Mouse (Mus musculus): ENCODE data around the gene Dnajc5. TPM values are rescaled to one million over a fixed set of nuclear protein-coding genes. Genes with fewer than 3 reads are reported as not detected.
A peak's percentile ranks its signal among the peaks of the same experiment; 100 is the strongest.

Dnajc5 gene
- total RNA-seq, 1 experiment from 2014 or later, result 47.3 TPM

DNA sequence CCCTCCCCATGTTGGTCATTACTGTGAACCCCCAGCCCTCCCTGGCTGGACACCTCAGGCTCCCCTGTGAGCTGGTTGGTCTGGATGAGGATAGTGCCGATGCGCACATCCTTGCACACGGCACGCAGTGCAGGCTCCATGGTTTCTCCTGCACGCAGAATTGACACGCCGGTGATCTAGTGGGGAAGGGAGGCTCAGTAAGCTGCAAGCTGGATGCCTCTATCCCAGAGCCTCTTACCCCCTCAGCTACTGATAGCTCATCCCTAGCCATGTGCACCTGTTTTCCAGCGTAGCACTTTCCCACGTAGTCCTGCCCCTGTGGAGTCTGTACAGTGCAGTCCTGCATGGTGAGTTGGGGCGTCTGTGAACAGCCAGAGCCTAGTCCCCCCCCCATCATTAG is 49.6 kb downstream of the Dnajc5 start:
- no peak for ATAC-seq (replicated peaks; ENCODE audit: insufficient number of reproducible peaks, low FRiP score, low TSS enrichment, poor library complexity, severe bottlenecking)

DNA sequence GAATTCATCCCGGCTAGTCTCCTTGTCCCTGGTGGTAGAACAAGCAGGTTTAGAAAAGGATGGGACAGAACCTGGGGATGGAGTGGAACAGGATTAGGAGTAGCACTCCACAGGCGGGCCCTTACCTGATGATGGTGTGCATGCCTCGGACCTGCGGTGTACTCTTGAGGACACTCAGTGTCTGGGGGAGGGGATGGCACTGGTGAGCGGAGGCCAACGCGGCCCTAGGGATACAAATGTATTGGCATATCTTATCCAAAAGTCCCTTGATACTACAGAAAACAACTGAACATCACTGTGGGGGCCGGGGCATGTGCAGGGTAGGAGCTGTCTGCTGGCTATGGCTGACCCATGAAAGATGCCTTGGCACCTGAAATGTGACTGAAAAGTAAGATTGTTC is 50.1 kb downstream of the Dnajc5 start:
- ATAC-seq (replicated peaks; ENCODE audit: insufficient number of reproducible peaks, low FRiP score, low TSS enrichment, poor library complexity, severe bottlenecking), result no peak

DNA sequence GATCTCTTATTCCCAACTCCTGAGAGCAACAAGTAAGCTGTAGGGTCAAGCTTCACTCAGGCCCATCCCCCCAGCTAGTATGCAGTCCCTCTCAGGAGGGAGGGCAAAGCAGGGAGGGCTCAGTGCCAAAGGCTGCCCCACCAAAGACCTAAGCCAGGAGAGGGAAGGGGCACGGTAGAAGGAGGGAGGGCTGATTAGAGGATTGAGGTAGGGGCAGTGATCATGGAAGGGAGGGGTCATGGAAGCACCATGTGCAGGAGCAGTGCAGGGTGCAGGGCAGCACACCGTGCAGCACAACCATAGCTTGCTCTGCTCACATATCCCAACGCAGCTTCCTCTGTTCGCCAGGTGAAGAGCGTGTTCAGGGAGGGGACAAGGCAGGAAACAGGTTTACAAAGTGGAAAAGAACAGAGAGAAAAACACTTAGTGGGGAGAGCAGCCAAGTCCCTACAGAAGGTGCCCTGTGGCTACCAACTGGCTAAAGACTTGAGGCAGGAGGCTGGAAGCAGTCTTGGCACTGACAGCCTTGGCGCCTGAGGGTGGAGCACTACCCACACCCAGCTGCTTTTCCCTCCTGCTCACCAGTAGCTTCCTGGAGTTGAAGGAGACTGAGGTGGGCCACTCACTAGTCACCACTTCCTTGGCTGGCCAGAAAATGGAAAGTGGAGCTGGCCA is 50.8 kb downstream of the Dnajc5 start:
- ATAC-seq (replicated peaks; ENCODE audit: insufficient number of reproducible peaks, low FRiP score, low TSS enrichment, poor library complexity, severe bottlenecking), result no peak

DNA sequence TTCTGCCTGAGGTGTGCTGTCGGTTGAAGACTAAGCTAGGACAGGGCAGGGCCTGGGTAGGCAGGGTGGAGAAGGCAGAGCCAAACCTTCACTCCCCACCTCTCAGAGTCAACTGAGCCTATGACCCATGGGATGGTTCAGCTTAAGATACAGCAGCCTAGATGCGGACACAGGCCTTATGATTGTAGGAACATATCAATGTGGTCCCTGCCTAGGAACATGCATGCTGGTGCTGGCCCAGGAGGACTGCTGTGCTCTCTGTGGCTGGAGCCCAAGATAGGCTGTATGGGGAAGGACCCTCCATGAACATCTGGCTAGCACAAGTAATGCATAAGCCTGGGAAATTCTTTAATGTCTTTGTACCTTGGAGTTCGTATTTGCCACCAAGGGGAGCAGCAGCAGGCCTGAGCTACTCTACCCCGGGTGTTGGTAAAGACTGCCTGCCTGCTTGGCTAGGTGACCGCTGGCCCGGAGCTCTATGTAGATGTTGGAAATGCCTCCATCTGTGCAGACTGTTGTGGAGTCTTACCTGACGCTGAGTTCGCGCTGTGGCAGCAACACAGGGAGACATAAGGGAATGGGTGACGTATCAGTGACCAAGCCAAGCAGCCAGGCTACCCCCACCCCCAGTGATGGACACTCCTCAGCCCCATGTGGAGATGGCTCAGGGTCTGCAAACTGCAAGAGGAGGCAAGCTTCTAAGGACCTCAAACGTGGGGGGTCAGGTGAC is 51.8 kb downstream of the Dnajc5 start:
- ATAC-seq (replicated peaks; ENCODE audit: insufficient number of reproducible peaks, low FRiP score, low TSS enrichment, poor library complexity, severe bottlenecking), result no peak

DNA sequence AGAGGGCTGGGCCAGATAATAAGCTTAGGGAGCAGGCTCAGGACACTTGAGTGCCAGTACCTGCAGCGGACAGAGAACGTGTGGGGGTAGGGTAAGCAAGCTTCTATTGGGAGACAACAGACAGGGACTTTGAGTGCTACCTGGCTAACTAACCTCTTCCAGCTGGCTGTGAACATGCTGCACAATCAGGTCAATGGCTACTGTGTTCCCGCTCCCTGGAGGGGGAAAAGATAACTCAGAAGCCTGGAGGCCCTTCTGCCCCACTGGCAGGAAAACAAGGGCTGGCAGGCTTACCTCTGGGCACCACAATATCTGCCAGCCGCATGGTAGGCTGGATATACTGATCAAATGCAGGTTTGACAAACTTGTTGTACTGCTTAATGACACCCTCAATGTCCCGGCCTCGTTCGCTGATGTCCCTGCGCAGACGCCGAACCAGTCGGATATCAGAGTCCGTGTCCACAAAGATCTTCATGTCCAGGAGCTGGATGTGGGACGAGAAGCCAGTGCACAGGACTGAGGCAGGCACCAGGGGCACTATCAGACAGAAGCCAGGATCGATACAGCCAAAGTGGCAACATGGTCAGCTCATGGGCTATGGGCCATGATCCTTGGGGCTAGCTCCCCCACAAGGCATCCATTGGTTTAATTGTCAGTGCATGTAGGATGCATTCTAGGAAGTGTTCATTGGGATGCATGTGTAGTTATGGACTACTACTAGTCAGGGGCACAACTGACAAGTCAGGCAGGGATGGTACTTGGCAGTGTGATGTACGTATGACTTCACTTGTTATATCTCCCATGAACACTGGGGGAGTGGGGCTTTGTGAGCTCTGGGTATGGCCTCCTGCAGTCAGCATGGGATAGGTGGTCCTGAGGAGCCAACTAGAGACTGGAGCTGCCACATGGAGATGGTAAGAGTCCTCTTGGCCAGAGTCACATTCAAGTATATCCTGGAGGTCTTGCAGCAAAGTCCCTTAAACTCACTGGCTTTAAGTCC is 52.9 kb downstream of the Dnajc5 start:
- no peak for ATAC-seq (replicated peaks; ENCODE audit: insufficient number of reproducible peaks, low FRiP score, low TSS enrichment, poor library complexity, severe bottlenecking)

DNA sequence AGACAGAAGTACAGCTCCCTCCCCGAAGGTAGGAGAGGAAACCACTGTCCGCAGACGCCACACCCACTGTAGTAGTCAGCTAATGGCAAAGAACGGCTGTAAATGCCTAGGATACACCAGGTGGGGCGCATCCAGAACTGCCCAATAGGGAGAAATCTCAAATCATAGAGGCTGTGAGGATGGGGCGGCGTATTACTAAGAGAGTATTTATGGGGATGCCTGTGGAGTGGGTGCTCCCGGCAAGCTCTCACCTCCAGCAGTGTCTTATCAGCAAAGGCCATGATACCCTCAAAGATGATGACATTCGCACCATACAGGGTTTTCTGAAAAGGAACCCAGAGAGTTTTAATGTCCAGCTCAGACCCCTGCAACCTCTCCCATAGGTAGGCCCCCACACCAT is 53.7 kb downstream of the Dnajc5 start:
- ATAC-seq (replicated peaks; ENCODE audit: insufficient number of reproducible peaks, low FRiP score, low TSS enrichment, poor library complexity, severe bottlenecking), result no peak

DNA sequence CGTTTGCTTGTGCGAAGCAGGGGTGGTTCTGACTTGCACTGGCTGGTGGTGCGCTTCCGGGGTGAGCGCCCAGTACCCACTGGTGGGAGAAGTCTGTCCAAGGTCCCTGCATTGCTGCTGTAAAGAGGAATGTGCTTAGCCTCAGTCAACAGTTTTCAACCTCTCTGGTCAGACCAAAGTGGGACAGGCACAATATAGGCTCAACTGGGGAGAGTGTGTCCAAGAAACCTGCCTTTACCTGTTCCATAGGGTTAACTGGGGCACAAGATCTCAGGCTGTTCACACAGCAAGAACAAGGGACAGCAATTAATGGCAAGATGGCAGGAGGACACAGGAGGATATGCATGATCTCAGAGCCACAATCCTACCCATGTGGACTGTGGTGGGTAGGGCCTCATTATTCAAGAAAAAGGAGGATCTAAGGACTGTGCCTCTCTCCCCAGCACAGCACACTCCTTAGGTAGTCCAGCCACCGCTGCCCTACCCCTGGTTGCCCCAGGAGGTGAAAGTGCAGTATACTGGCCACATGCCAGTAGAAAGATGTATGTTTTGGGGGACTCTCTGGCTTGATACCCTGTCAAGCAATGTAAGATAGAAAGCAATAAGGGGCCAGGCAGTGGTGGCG is 54.7 kb downstream of the Dnajc5 start:
- no peak for ATAC-seq (replicated peaks; ENCODE audit: insufficient number of reproducible peaks, low FRiP score, low TSS enrichment, poor library complexity, severe bottlenecking)

DNA sequence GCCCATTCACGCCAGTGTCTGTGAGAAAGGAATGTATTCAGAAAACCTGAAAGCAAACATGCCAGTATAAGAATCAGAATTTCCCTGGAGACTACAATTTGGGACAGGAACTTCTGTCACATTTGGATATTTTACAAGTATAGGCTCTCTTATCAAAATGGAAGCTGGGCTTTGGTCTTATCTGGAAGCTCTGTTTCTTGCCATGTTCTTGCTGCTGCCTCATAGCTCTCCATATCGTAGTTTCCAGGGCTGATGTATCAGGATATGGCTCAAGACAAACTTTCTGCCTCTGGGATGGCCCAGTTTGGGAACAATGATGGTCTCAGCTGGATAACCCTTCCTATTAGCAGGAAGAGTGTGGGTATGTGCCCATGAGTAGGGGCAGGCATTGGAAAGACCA is 56.3 kb downstream of the Dnajc5 start:
- ATAC-seq (replicated peaks; ENCODE audit: insufficient number of reproducible peaks, low FRiP score, low TSS enrichment, poor library complexity, severe bottlenecking), result no peak

DNA sequence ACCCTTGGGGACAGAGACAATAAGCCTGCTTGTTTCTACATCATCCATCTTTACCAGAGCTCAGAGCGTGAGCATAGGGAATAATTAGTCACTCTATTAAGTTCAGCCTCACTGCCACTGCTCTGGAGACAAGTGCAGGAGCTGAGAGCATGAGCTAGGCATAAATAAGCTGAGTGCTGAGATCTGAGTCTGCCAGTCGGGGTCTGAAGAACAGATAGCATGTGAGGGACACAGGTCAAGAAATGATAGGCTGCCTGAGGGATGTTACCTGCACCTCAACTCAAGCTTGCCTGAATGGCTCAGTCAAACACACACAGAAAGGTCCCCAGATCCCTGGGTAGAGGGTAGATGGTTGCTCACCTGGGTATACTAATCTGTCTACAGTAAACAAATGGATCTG is 56.8 kb downstream of the Dnajc5 start:
- no peak for ATAC-seq (replicated peaks; ENCODE audit: insufficient number of reproducible peaks, low FRiP score, low TSS enrichment, poor library complexity, severe bottlenecking)

DNA sequence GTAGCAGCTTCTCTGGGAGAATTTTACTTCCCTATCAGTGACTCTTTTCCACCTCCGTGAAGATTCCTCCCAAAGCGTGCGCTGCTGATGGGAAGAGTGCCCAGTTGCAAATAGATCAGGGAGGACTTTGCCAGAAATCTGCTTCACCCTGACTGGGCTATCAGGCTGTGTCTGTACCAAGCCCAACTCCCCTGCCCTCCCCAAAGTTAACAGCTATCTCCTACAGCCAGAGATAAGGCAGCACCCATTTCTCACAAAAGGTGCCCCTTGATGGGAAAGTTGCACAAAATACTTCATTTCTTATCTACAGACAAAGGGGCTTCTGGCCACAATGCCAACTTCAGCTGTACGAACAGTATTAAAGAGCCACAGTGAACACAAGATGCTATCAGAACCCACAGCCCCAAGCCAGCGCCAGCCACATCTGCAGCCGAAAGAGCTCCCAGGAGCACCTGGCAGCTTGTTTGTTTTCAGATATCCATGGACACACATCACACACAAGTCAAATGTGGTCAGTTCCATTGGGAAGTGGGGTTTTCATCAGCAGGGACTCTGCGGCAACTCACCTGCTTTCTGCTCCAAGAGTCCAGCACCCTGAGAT is 57.8 kb downstream of the Dnajc5 start:
- no peak for ATAC-seq (replicated peaks; ENCODE audit: insufficient number of reproducible peaks, low FRiP score, low TSS enrichment, poor library complexity, severe bottlenecking)

DNA sequence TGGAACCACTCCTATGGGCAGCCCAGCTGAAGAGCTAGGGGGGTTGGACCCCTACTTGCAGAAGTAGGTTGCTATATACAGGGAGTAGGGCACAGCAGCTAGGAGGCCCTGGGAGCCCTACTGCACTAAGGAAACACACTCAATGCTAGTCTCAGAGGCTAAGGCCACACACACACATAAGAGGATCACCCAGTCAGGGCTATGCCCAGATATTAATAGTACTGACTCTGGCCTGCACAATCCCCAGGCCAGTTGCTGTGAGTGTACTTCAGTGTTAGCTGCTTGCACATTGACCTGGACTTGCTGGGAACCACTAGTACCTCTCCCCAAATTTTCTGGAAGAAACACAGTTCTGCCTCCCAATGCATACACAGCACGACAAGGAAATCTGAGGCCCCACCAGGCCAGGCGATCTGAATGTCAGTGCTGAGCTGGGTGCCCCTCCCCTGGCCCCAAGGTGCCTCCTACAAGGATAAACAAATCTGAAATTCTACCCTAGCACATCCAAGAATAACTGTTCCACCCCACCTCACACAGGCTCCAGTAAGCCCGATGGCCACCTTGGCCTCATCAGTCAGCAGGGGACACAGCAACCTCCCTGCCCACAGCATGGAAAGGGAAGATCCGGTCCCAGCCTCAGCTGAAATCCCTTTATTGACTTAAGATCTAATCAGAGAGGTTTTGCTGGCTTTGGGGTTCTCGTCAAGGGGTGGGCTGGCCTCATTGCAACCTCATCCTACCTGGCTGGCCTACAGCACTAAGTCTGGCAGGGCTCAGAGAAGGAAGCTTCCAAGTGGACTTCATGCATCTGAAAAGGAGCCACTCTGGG is 58.7 kb downstream of the Dnajc5 start:
- no peak for ATAC-seq (replicated peaks; ENCODE audit: insufficient number of reproducible peaks, low FRiP score, low TSS enrichment, poor library complexity, severe bottlenecking)

DNA sequence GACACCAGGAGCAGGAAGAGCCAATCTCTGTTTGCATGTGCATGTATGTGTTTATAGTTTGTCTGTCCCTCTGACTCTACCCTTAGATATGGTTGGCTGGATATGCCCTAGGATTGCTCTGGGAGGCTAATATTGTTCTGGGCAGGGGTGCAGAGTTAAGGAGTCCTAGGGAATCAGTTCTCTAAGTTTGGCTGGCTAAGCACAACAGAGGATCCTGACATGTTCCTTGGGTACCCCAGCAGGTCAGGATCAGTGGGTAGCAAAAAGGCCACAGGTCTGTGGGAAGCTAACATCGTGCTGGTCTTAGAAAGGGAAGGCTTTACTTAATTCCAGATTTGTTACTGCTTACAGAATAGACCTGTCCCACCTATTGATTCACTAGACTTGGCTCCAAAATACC is 59.4 kb downstream of the Dnajc5 start:
- ATAC-seq (replicated peaks; ENCODE audit: insufficient number of reproducible peaks, low FRiP score, low TSS enrichment, poor library complexity, severe bottlenecking), result no peak

DNA sequence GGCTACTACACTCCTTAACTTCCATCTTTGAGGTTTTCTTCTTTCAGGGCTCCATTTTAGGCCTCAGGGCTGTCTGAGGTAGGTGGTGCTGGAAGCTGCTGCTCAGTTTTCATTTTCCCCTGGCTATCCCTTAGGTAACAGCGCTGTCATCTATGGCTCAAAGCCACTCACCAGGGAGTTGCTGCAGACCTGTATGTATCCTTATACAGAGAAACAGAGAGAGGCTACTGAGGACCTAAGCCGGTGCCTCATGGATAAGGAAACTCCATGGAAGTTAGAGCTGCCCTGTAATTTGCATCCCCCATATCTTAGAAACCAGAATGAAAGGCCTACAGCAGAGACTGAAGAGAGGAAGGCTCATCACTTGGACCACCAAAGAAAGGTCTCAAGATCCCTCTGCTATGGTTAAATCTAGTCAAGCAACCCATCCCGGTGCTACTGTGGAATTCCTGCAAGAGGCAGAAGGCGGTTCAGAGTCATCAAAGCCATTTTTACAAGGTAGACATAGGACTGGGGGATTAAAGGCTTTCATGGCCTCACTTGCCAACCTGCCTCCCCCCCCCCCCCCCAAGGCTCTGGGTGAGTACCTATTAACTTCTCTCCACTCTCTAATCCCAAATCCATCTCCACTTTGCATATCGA is 60.0 kb downstream of the Dnajc5 start:
- ATAC-seq (replicated peaks; ENCODE audit: insufficient number of reproducible peaks, low FRiP score, low TSS enrichment, poor library complexity, severe bottlenecking), result no peak

DNA sequence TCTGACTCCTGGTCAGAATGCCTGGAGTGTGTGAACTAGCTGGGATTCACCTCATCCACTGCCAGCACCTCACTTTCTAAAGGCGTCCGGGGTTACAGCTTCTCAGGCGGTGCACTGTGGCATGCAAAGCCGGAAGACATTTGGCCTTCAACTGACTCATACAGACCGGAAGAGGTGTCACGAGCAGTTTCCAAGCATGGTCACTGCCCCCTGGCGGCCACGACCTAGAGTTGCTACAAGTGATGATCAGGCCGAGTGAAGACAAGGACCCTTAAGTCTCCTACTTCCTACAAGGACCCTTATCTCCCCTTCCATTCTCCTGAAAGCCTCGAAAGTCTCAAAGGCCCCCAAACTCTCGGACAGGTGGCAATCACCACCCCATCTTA is 60.7 kb downstream of the Dnajc5 start:
- ATAC-seq (replicated peaks; ENCODE audit: insufficient number of reproducible peaks, low FRiP score, low TSS enrichment, poor library complexity, severe bottlenecking), result peak; percentile 86

DNA sequence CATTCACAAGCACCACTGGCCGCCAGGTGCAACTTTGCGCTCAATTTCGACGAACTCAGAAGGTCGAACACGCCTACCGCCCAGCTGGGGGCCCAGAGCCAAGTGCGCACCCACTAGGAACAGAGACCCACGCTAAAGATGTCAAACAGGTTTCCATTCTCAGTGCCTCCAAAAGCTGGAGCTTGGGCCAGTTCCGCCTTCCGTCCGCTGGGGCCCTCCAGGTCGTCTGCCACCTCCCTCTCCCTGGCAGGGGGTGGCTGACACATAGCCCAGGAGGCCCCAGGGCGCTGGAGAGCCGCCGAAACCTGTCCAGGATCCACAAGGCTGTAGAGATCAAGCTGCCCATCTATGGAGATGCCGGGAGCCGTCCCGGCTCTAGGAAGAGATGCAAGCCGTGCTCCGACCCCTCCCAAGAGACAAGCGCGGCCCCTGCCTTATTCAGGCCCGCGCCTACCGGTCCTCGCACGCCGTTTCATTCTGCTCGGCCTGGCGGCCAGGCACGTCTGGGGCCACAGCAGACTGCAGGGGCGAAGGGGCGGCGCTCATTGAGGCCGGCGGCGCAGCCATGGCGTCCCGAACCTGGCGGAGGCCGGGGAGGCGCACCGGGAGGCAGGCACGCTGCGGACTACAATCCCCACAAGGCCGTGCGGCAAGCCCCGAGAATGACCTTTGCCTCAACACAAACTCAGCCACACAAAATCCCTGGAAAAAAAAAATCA is 61.3 kb downstream of the Dnajc5 start:
- ATAC-seq (replicated peaks; ENCODE audit: insufficient number of reproducible peaks, low FRiP score, low TSS enrichment, poor library complexity, severe bottlenecking), result peak; percentile 58

DNA sequence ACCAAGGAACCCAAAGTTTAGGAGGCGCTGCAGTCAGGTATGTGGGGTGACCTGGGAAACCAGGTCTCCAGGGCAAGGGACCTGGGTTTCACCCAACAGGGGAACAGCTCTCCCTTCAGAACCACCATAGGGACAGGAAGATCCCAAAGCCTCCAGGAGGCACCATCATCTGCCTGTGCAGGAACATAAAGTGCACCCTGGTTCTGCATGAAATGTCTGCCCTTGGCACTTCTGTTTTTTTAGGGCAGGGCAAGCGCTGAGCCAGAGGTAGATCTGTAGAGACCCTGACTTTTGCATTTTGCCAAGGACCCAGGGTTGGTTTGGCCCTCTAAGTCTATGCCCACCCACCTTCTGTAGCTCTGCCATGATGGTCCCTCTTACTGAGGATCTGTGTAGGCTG is 62.1 kb downstream of the Dnajc5 start:
- ATAC-seq (replicated peaks; ENCODE audit: insufficient number of reproducible peaks, low FRiP score, low TSS enrichment, poor library complexity, severe bottlenecking), result no peak

DNA sequence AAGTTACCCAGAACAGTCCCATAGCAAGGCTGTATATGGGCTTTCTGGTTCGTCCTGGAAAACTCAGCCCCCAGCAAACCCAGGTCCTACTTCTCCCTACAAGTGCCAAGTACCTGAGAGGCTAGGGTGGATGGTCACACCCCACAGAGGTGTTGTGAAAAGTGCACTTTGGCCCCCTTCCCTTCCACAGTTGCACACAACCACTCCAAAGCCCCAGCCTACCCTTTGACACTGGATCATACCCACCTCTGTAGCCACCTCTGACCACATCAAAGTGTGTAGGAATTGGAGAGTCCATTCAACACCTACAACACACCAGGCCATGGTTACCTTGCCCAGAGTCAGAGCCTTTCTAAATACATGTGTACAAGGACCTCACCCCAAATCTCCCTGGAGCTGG is 62.7 kb downstream of the Dnajc5 start:
- ATAC-seq (replicated peaks; ENCODE audit: insufficient number of reproducible peaks, low FRiP score, low TSS enrichment, poor library complexity, severe bottlenecking), result no peak
